Mouse (Mus musculus): ENCODE data around the gene 0610037L13Rik. TPM values are rescaled to one million over a fixed set of nuclear protein-coding genes. Genes with fewer than 3 reads are reported as not detected.
A peak's percentile ranks its signal among the peaks of the same experiment; 100 is the strongest.

0610037L13Rik gene
- polyA plus RNA-seq, 1 experiment from 2014 or later = 59.0 TPM

GRCm38 (mm10) chr4:107879254-107880050 is 10.2 kb upstream of the 0610037L13Rik start, which contains the start of gene Magoh:
Magoh (plus strand) TSS chr4:107879755.
- Histone ChIP-seq H3K27ac (peak within 1 kb of the TSS; percentile 77), H3K4me3 (peak within 1 kb of the TSS; percentile 84), H3K4me2 (peak within 1 kb of the TSS; percentile 86), H3K27me3 (replicated peaks) (no peaks in the 10 kb centered on the region), H3K36me3 (peaks cover 36% of the 10 kb centered on the region), H3K9ac (peak within 1 kb of the TSS; percentile 87), H3K4me1 (peaks cover 21% of the 10 kb centered on the region), H3K9me3 (replicated peaks) (no peaks in the 10 kb centered on the region)
- 2% methylated on average over 48 of the region's 48 CpGs for WGBS (ENCODE audit: insufficient replicate concordance)
- peak; percentile 96 for ATAC-seq

- H3K4me1 ChIP-seq = peaks cover 21% of the 10 kb centered on the region
- no peaks in the 10 kb centered on the region for H3K9me3 ChIP-seq (replicated peaks)
- peaks cover 58% of the 10 kb centered on the region for H3K36me3 ChIP-seq
- no peak overlapping the region for H3K4me3 ChIP-seq
- WGBS (ENCODE audit: insufficient replicate concordance) = 79% methylated on average over 1 of the region's 1 CpGs
- H3K27me3 ChIP-seq (replicated peaks) = no peaks in the 10 kb centered on the region
- H3K27ac ChIP-seq = no peak overlapping the region
- ATAC-seq = no peak
- H3K9ac ChIP-seq = no peak overlapping the region
- no peak overlapping the region for H3K4me2 ChIP-seq
Measured at GRCm38 (mm10) chr4:107881631-107882030, 8.0 kb upstream of the 0610037L13Rik start.

- H3K27me3 ChIP-seq (replicated peaks) = no peaks in the 10 kb centered on the region
- H3K36me3 ChIP-seq = peaks cover 66% of the 10 kb centered on the region
- WGBS (ENCODE audit: insufficient replicate concordance) = 84% methylated on average over 7 of the region's 7 CpGs
- H3K4me1 ChIP-seq = peaks cover 28% of the 10 kb centered on the region
- no peak overlapping the region for H3K4me2 ChIP-seq
- no peak overlapping the region for H3K9ac ChIP-seq
- no peaks in the 10 kb centered on the region for H3K9me3 ChIP-seq (replicated peaks)
- no peak overlapping the region for H3K4me3 ChIP-seq
- H3K27ac ChIP-seq = no peak overlapping the region
- no peak for ATAC-seq
Measured at GRCm38 (mm10) chr4:107886371-107886770, 3.2 kb upstream of the 0610037L13Rik start.

DNA sequence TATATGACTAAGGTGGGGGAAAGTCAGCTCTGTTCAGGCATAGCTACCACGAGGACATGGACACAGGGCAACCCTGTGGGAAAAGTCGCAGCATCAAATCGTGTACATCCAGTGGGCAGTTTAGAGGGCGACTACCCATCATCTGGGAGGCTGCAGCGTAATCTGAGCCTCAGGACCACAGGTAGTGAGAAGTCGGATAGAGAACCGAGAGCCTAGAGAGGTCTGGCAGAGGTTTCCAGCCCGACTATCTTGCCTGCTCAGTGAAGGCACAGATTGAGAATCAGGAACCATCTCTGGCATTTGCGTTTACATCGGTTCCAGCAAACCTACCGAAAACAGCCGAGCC is 255 bp upstream of the 0610037L13Rik start:
- ATAC-seq = peak; percentile 13
- Histone ChIP-seq H3K9ac (peak overlapping the region; percentile 65), H3K36me3 (peaks cover 62% of the 10 kb centered on the region), H3K9me3 (replicated peaks) (no peaks in the 10 kb centered on the region), H3K4me3 (peak overlapping the region; percentile 71), H3K4me1 (peaks cover 28% of the 10 kb centered on the region), H3K27me3 (replicated peaks) (no peaks in the 10 kb centered on the region), H3K4me2 (peak overlapping the region; percentile 90), H3K27ac (peak overlapping the region; percentile 86)
- 2% methylated on average over 12 of the region's 12 CpGs for WGBS (ENCODE audit: insufficient replicate concordance)

GRCm38 (mm10) chr4:107892663-107893062 is 3.0 kb downstream of the 0610037L13Rik start:
- ATAC-seq = no peak
- Histone ChIP-seq H3K9me3 (replicated peaks) (no peaks in the 10 kb centered on the region), H3K27me3 (replicated peaks) (no peaks in the 10 kb centered on the region), H3K4me3 (no peak overlapping the region), H3K9ac (no peak overlapping the region), H3K27ac (no peak overlapping the region), H3K4me2 (no peak overlapping the region), H3K4me1 (peaks cover 28% of the 10 kb centered on the region), H3K36me3 (peaks cover 63% of the 10 kb centered on the region)
- 64% methylated on average over 2 of the region's 2 CpGs for WGBS (ENCODE audit: insufficient replicate concordance)

GRCm38 (mm10) chr4:107899211-107899927 is 9.8 kb downstream of the 0610037L13Rik start:
- Histone ChIP-seq H3K9me3 (replicated peaks) (no peaks in the 10 kb centered on the region), H3K27ac (peak overlapping the region; percentile 72), H3K36me3 (peaks cover 60% of the 10 kb centered on the region), H3K4me3 (no peak overlapping the region), H3K9ac (no peak overlapping the region), H3K27me3 (replicated peaks) (no peaks in the 10 kb centered on the region), H3K4me2 (peak overlapping the region; percentile 17), H3K4me1 (peaks cover 27% of the 10 kb centered on the region)
- 69% methylated on average over 5 of the region's 5 CpGs for WGBS (ENCODE audit: insufficient replicate concordance)
- ATAC-seq = peak; percentile 55

GRCm38 (mm10) chr4:107900206-107900605 is 10.6 kb downstream of the 0610037L13Rik start:
- peak overlapping the region; percentile 72 for H3K27ac ChIP-seq

DNA sequence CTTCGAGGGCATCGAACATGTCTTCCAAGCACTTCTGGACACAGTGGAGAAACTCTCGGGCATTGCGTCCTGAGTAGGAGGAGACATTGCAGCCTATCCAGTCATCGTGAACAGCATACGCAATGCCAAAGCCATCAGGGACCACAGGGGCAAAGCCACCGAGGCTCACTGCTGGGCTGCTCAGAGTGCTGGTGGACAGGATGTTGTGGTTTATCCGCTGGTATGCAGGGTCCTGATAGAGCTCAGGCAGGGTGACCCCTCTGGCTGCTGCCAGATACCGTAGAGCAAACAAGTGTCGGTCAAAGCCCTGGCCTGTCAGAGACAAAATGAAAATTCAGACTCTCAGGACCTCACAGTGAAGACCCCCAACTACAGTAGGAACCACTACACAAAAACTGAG is 14.6 kb downstream of the 0610037L13Rik start:
- 27% methylated on average over 10 of the region's 10 CpGs for WGBS (ENCODE audit: insufficient replicate concordance)
- peak; percentile 61 for ATAC-seq
- no peaks in the 10 kb centered on the region for H3K9me3 ChIP-seq (replicated peaks)
- 0 out of 2 replicates have a peak overlapping the region, but pooled peaks have one; percentile 6 for H3K4me2 ChIP-seq
- H3K27me3 ChIP-seq (replicated peaks) = no peaks in the 10 kb centered on the region
- peaks cover 31% of the 10 kb centered on the region for H3K4me1 ChIP-seq
- no peak overlapping the region for H3K9ac ChIP-seq
- peak overlapping the region; percentile 17 for H3K27ac ChIP-seq
- no peak overlapping the region for H3K4me3 ChIP-seq
- peaks cover 62% of the 10 kb centered on the region for H3K36me3 ChIP-seq

More at GRCm38 (mm10) chr4:107900206-107900605, 10.6 kb downstream of the 0610037L13Rik start:
- ATAC-seq = peak; percentile 39; the same call in 1 of the 2 replicates
- Histone ChIP-seq H3K27me3 (replicated peaks) (no peaks in the 10 kb centered on the region), H3K36me3 (peaks cover 60% of the 10 kb centered on the region), H3K9me3 (replicated peaks) (no peaks in the 10 kb centered on the region), H3K9ac (no peak overlapping the region), H3K4me2 (no peak overlapping the region), H3K4me3 (no peak overlapping the region), H3K4me1 (peaks cover 31% of the 10 kb centered on the region)
- WGBS (ENCODE audit: insufficient replicate concordance) = 83% methylated on average over 3 of the region's 3 CpGs

GRCm38 (mm10) chr4:107906561-107906960 is 16.9 kb downstream of the 0610037L13Rik start:
- WGBS (ENCODE audit: insufficient replicate concordance) = 66% methylated on average over 9 of the region's 9 CpGs
- Histone ChIP-seq H3K36me3 (peaks cover 85% of the 10 kb centered on the region), H3K4me1 (peaks cover 16% of the 10 kb centered on the region; the same call in 1 of the 2 replicates), H3K9ac (no peak overlapping the region), H3K27me3 (replicated peaks) (no peaks in the 10 kb centered on the region), H3K27ac (no peak overlapping the region), H3K4me2 (no peak overlapping the region), H3K9me3 (replicated peaks) (no peaks in the 10 kb centered on the region), H3K4me3 (no peak overlapping the region)
- ATAC-seq = no peak

GRCm38 (mm10) chr4:107910020-107910419 is 20.4 kb downstream of the 0610037L13Rik start:
- Histone ChIP-seq H3K4me2 (no peak overlapping the region), H3K4me1 (no peaks in the 10 kb centered on the region), H3K9me3 (replicated peaks) (no peaks in the 10 kb centered on the region), H3K27me3 (replicated peaks) (no peaks in the 10 kb centered on the region), H3K36me3 (peaks cover 85% of the 10 kb centered on the region), H3K9ac (no peak overlapping the region; the same call in 1 of the 2 replicates), H3K27ac (no peak overlapping the region), H3K4me3 (no peak overlapping the region)
- no peak for ATAC-seq
- 80% methylated on average over 4 of the region's 4 CpGs for WGBS (ENCODE audit: insufficient replicate concordance)

DNA sequence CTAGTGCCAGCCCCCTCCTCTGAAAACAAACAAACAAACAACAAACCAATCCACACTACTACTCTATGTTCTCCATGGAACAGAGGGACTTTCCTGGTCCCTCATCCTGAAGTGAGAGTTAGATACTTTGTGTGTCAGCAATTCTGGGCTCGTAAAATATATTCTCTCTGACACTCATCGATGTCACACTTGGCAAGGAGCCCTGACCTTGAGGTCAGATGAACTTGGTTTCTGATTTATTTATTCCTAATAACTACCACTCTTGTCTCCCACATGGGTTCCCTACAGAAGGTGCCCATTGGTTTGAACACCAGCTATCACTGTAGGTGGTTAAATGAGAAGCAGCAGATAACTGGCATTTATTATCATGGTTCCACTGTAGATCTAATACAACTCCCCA is 30.7 kb downstream of the 0610037L13Rik start:
- 93% methylated on average over 2 of the region's 2 CpGs for WGBS (ENCODE audit: insufficient replicate concordance)
- no peaks in the 10 kb centered on the region for H3K9me3 ChIP-seq (replicated peaks)

More for the DNA sequence above, 30.7 kb downstream of the 0610037L13Rik start:
- Histone ChIP-seq H3K9ac (no peak overlapping the region), H3K4me2 (no peak overlapping the region), H3K36me3 (peaks cover 7% of the 10 kb centered on the region; the same call in 1 of the 2 replicates), H3K4me3 (no peak overlapping the region), H3K27me3 (replicated peaks) (no peaks in the 10 kb centered on the region), H3K4me1 (peaks cover 47% of the 10 kb centered on the region), H3K27ac (peak overlapping the region; percentile 87; the same call in 1 of the 2 replicates)
- ATAC-seq = no peak
